Mouse (Mus musculus): ENCODE measurements around the gene Ccdc110.

GRCm38 (mm10) chr8:45885202-45885685 is 49.2 kb upstream of the Ccdc110 start, which contains the start of gene Pdlim3:
- TF ChIP-seq CTCF (IDR thresholded peaks at IDR 0.05; ENCODE audit: low read depth, low read length) = no peak
- no peak for TF ChIP-seq POLR2A (IDR thresholded peaks at IDR 0.05; ENCODE audit: borderline replicate concordance, low read depth, low read length)

Data from bone marrow macrophage, adult 2 months (primary cell).